Mouse (Mus musculus): ENCODE measurements around the gene Olfr156. TPM values are rescaled to one million over a fixed set of nuclear protein-coding genes. Genes with fewer than 3 reads are reported as not detected.

The Olfr156 gene
- not detected in 2 replicates for polyA plus RNA-seq (2015; fragmentation: Nextera tagmentation; extraction: Ambion mirVana)

DNA sequence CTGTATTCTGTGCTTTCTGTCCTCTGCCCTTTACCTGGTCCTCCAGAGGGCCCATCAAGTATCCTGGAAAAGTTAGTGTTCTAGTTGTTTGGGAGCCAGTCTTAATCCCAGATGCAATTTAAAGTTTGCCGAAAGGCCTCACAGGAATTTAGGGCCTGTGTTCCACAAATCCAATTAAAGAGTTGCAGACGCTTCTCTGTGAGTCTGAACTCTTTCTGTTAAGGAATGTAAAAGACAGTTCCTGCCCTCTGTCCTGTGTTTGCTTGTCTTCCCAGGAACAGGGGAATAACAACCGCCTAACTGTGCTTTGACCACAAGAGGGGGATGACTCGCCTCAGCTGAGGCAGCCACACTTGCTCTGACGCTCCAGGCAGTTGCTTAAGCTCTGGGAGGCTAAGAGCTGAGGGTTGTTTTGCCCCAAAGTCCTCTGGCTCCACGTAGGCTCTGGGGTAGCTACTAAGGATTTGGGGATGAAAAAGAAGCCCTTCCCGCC, at the start of gene Olfr156:
TSS of gene Olfr156 (minus strand) at position 51 of the 493 bp plus-strand sequence.
- Histone ChIP-seq H3K4me3 (no peak within 1 kb of the TSS), H3K9me3 (no peaks in the 10 kb centered on the region), H3K4me1 (replicated peaks) (no peaks in the 10 kb centered on the region), H3K9ac (no peak within 1 kb of the TSS), H3K27me3 (no peaks in the 10 kb centered on the region), H3K36me3 (no peaks in the 10 kb centered on the region), H3K4me2 (no peak within 1 kb of the TSS), H3K27ac (replicated peaks) (no peak within 1 kb of the TSS)
- 19% methylated on average over 7 of the region's 7 CpGs for WGBS
- no peak for ATAC-seq (ENCODE audit: low FRiP score, low read depth)

GRCm38 (mm10) chr4:43869821-43870220, 46.1 kb upstream of the Olfr156 start:
- Histone ChIP-seq H3K27ac (replicated peaks) (no peak overlapping the region), H3K36me3 (no peaks in the 10 kb centered on the region), H3K4me1 (replicated peaks) (peaks cover 5% of the 10 kb centered on the region), H3K9me3 (no peaks in the 10 kb centered on the region), H3K27me3 (no peaks in the 10 kb centered on the region), H3K4me2 (no peak overlapping the region), H3K9ac (no peak overlapping the region), H3K4me3 (no peak overlapping the region)
- ATAC-seq (ENCODE audit: low FRiP score, low read depth), result no peak
- 89% methylated on average over 10 of the region's 10 CpGs for WGBS

- Histone ChIP-seq H3K27me3 (no peaks in the 10 kb centered on the region), H3K4me2 (no peak overlapping the region), H3K9me3 (no peaks in the 10 kb centered on the region), H3K4me3 (no peak overlapping the region), H3K9ac (no peak overlapping the region), H3K4me1 (replicated peaks) (peaks cover 6% of the 10 kb centered on the region), H3K27ac (replicated peaks) (no peak overlapping the region), H3K36me3 (no peaks in the 10 kb centered on the region)
- no peak for ATAC-seq (ENCODE audit: low FRiP score, low read depth)
- WGBS, result 69% methylated on average over 4 of the region's 4 CpGs
These were observed 39.6 kb upstream of the Olfr156 start for GRCm38 (mm10) chr4:43863298-43863697.

DNA sequence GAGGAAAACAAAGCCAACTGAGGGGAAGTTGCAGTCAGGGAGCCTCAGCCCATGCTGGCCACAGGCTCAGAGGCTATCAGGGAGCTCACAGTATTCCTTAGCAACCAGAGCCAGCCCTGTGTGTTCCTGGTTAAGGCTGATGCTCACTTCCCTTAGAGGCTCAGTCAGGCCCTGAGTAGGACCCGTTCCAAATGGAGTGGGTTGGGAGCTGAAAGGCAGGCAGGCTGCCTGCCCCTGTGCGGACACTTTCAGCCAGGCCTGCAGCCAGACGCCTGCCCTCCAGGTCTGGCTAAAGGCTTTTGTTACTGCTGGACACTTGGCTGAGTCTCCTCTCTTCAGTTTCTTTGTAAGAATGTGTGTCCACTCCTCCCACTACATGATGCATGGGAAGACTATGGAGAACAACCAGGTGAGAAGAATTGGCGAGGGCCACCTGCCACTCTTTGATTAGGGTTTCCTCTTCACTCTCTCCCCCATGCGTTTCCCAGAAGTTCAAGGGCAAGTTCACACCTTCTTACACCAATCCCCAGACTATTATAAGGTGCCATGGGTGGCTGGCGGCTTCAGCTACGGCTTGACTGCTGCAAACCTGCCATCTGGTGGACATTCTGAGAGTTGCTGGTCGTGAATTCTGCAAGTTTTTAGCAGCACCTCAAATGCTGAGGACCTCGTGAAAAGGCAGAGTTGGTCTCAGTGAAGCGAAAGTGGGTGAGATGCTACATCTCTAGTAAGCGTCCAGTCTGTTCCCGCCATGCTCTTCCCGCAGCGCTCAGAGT, 37.2 kb upstream of the Olfr156 start:
- Histone ChIP-seq H3K9ac (no peak overlapping the region), H3K27me3 (no peaks in the 10 kb centered on the region), H3K27ac (replicated peaks) (no peak overlapping the region), H3K4me2 (no peak overlapping the region), H3K4me1 (replicated peaks) (peaks cover 6% of the 10 kb centered on the region), H3K9me3 (no peaks in the 10 kb centered on the region), H3K4me3 (no peak overlapping the region), H3K36me3 (no peaks in the 10 kb centered on the region)
- 16% methylated on average over 14 of the region's 14 CpGs for WGBS
- ATAC-seq (ENCODE audit: low FRiP score, low read depth), result peak; percentile 65; the same call in 1 of the 2 replicates

DNA sequence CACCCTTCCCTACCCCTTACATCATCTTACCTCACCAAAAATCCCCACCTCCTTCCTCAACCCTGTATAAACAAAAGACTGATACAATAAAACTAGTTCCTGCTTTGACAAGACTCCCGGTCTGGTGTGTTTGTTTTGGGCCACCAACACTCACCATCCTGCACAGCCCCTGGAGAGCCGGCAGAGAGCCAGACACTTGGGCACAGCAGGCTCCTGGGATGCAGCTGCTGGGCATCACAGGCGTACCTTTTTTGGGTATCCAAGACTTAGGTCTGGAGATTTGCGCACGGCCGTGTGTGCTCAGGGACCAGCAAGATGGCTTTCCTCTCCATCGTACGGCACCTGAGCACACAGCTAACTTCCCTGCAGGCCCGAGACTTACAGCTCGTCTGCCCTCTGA, 36.2 kb upstream of the Olfr156 start:
- no peaks in the 10 kb centered on the region for H3K36me3 ChIP-seq
- no peak overlapping the region for H3K4me2 ChIP-seq
- no peaks in the 10 kb centered on the region for H3K27me3 ChIP-seq
- H3K27ac ChIP-seq (replicated peaks), result no peak overlapping the region
- H3K9me3 ChIP-seq, result no peaks in the 10 kb centered on the region
- no peak overlapping the region for H3K4me3 ChIP-seq
- H3K4me1 ChIP-seq (replicated peaks), result peaks cover 6% of the 10 kb centered on the region
- ATAC-seq (ENCODE audit: low FRiP score, low read depth), result no peak
- H3K9ac ChIP-seq, result no peak overlapping the region
- WGBS, result 81% methylated on average over 10 of the region's 10 CpGs

DNA sequence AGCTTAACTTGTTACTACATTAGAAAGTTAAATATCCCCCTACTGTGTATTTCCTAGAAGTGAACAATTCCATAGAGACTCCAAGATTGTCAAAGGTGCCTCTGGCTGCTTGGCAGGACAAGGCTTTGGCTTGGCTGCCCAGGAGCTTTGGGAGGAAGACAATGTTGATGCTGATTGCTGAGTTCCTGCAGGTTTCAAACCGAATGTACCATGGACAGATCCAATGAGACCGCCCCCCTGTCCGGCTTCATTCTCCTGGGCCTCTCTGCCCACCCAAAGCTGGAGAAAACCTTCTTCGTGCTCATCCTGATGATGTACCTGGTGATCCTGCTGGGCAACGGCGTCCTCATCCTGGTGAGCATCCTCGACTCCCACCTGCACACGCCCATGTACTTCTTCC, 30.4 kb upstream of the Olfr156 start:
- no peak overlapping the region for H3K9ac ChIP-seq
- ATAC-seq (ENCODE audit: low FRiP score, low read depth), result no peak

GRCm38 (mm10) chr4:43851265-43851664, 27.6 kb upstream of the Olfr156 start, which contains the start of gene Olfr155:
Olfr155 (plus strand) TSS chr4:43851565.
- 85% methylated on average over 6 of the region's 6 CpGs for WGBS
- no peaks in the 10 kb centered on the region for H3K4me1 ChIP-seq (replicated peaks)
- H3K9ac ChIP-seq, result no peak within 1 kb of the TSS
- H3K4me3 ChIP-seq, result no peak within 1 kb of the TSS
- H3K4me2 ChIP-seq, result no peak within 1 kb of the TSS
- no peaks in the 10 kb centered on the region for H3K27me3 ChIP-seq
- no peak for ATAC-seq (ENCODE audit: low FRiP score, low read depth)
- no peak within 1 kb of the TSS for H3K27ac ChIP-seq (replicated peaks)
- H3K36me3 ChIP-seq, result no peaks in the 10 kb centered on the region
- H3K9me3 ChIP-seq, result no peaks in the 10 kb centered on the region

More for the DNA sequence above, 30.4 kb upstream of the Olfr156 start:
- Histone ChIP-seq H3K27me3 (no peaks in the 10 kb centered on the region), H3K9me3 (no peaks in the 10 kb centered on the region), H3K4me2 (no peak overlapping the region), H3K4me1 (replicated peaks) (no peaks in the 10 kb centered on the region), H3K36me3 (no peaks in the 10 kb centered on the region), H3K27ac (replicated peaks) (no peak overlapping the region), H3K4me3 (no peak overlapping the region)
- 80% methylated on average over 8 of the region's 8 CpGs for WGBS

- no peaks in the 10 kb centered on the region for H3K36me3 ChIP-seq
- 58% methylated on average over 1 of the region's 1 CpGs for WGBS
- no peaks in the 10 kb centered on the region for H3K9me3 ChIP-seq
- no peak within 1 kb of the TSS for H3K9ac ChIP-seq
- H3K4me1 ChIP-seq (replicated peaks), result no peaks in the 10 kb centered on the region
- no peak for ATAC-seq (ENCODE audit: low FRiP score, low read depth)
- H3K4me3 ChIP-seq, result no peak within 1 kb of the TSS
- no peaks in the 10 kb centered on the region for H3K27me3 ChIP-seq
- no peak within 1 kb of the TSS for H3K4me2 ChIP-seq
- no peak within 1 kb of the TSS for H3K27ac ChIP-seq (replicated peaks)
These were observed 16.4 kb upstream of the Olfr156 start, which contains the start of gene Olfr157 for GRCm38 (mm10) chr4:43840101-43840500. Olfr157 (minus strand) TSS chr4:43840201.

- H3K36me3 ChIP-seq, result no peaks in the 10 kb centered on the region
- H3K9me3 ChIP-seq, result no peaks in the 10 kb centered on the region
- H3K27me3 ChIP-seq, result no peaks in the 10 kb centered on the region
- no peaks in the 10 kb centered on the region for H3K4me1 ChIP-seq (replicated peaks)
- ATAC-seq (ENCODE audit: low FRiP score, low read depth), result no peak
- H3K4me3 ChIP-seq, result no peak overlapping the region
- H3K9ac ChIP-seq, result no peak overlapping the region
- H3K4me2 ChIP-seq, result no peak overlapping the region
- WGBS, result 78% methylated on average over 3 of the region's 3 CpGs
- H3K27ac ChIP-seq (replicated peaks), result no peak overlapping the region
These were observed 14.6 kb upstream of the Olfr156 start for GRCm38 (mm10) chr4:43838326-43838725.

GRCm38 (mm10) chr4:43834749-43835148, 11.1 kb upstream of the Olfr156 start:
- no peaks in the 10 kb centered on the region for H3K9me3 ChIP-seq
- no peak for ATAC-seq (ENCODE audit: low FRiP score, low read depth)
- H3K27ac ChIP-seq (replicated peaks), result no peak overlapping the region
- WGBS, result 79% methylated on average over 4 of the region's 4 CpGs
- no peak overlapping the region for H3K4me3 ChIP-seq
- no peaks in the 10 kb centered on the region for H3K4me1 ChIP-seq (replicated peaks)
- no peaks in the 10 kb centered on the region for H3K36me3 ChIP-seq
- H3K4me2 ChIP-seq, result no peak overlapping the region
- H3K27me3 ChIP-seq, result no peaks in the 10 kb centered on the region
- H3K9ac ChIP-seq, result no peak overlapping the region

- Histone ChIP-seq H3K4me2 (no peak overlapping the region), H3K27me3 (no peaks in the 10 kb centered on the region), H3K27ac (replicated peaks) (no peak overlapping the region), H3K4me3 (no peak overlapping the region), H3K9me3 (no peaks in the 10 kb centered on the region), H3K4me1 (replicated peaks) (no peaks in the 10 kb centered on the region), H3K9ac (no peak overlapping the region), H3K36me3 (no peaks in the 10 kb centered on the region)
- 72% methylated on average over 5 of the region's 5 CpGs for WGBS
- ATAC-seq (ENCODE audit: low FRiP score, low read depth), result no peak
These were observed 10.1 kb upstream of the Olfr156 start for GRCm38 (mm10) chr4:43833752-43834151.

DNA sequence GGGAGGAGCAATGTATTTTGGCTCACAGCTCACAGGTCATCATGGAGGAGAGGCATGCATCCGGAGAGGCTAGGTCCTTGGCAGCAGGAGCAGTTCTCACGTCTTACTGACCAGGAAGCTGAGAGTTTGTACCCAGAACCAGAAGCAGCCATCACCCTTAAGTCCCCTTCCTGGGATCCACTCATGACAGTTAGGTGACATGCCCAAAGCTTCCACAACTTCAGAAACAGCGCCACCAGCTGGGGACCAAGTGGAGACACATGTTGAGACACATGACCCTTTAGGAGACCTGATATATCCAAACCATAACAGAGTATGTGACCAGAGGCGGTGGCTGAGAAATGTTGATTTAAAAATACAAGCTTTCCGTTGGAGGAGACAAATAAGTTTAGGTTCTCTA, 8.3 kb upstream of the Olfr156 start:
- no peak overlapping the region for H3K4me3 ChIP-seq
- no peak for ATAC-seq (ENCODE audit: low FRiP score, low read depth)
- no peak overlapping the region for H3K27ac ChIP-seq (replicated peaks)
- 76% methylated on average over 5 of the region's 5 CpGs for WGBS
- H3K9me3 ChIP-seq, result no peaks in the 10 kb centered on the region
- no peaks in the 10 kb centered on the region for H3K27me3 ChIP-seq
- no peaks in the 10 kb centered on the region for H3K4me1 ChIP-seq (replicated peaks)
- H3K4me2 ChIP-seq, result no peak overlapping the region
- H3K36me3 ChIP-seq, result no peaks in the 10 kb centered on the region
- no peak overlapping the region for H3K9ac ChIP-seq

Measured in hindbrain, embryonic 15.5 days (tissue).